Mouse (Mus musculus) forebrain, embryonic 10.5 days (tissue): ENCODE results near the gene Smad6. TPM values are rescaled to one million over a fixed set of nuclear protein-coding genes. Genes with fewer than 3 reads are reported as not detected.

Source experiments
- DNase-seq: peaks from one replicate; pipeline ENCODE4 v3.0.0-alpha.2; 2017; ENCODE audit warnings: low spot score; ENCODE audit errors: extremely low spot score
- H3K27ac ChIP-seq: fragments of 300-500 bp; sonication (generic); 2 replicates; pipeline ENCODE4 v1.5.1; 2016; ENCODE audit warnings: mild to moderate bottlenecking
- H3K27me3 ChIP-seq: fragments of 300-500 bp; sonication (generic); 2 replicates; pipeline ENCODE4 v1.6.1; 2016; ENCODE audit warnings: mild to moderate bottlenecking; ENCODE audit not compliant: poor library complexity, severe bottlenecking
- H3K36me3 ChIP-seq: fragments of 300-500 bp; sonication (generic); replicated peaks from 2 replicates; pipeline ENCODE4 v1.6.1; 2016; ENCODE audit warnings: mild to moderate bottlenecking, moderate library complexity
- H3K4me1 ChIP-seq: fragments of 300-500 bp; sonication (generic); 2 replicates; pipeline ENCODE4 v1.6.1; 2016
- H3K4me3 ChIP-seq: fragments of 300-500 bp; sonication (generic); 2 replicates; pipeline ENCODE4 v1.5.1; 2016; ENCODE audit warnings: mild to moderate bottlenecking, moderate library complexity
- H3K9me3 ChIP-seq: fragments of 300-500 bp; sonication (generic); 2 replicates; pipeline ENCODE4 v1.6.1; 2016; ENCODE audit warnings: mild to moderate bottlenecking, moderate library complexity
- WGBS: fragments of 180-500 bp; shearing (Covaris S2); methylation state at CpG from one replicate; pipeline ENCODE4 v1.1.7; 2016; 5-methylcytosine and 5-hydroxymethylcytosine counted together
- polyA plus RNA-seq: library from polyadenylated mRNA; unstranded; fragments of >200 nt; fragmentation: Nextera tagmentation; extraction: Ambion mirVana; gene quantifications from 2 replicates; pipeline ENCODE4 v1.2.1, GENCODE M21; 2016

The Smad6 gene
- polyA plus RNA-seq, 1 experiment from 2014 or later = 3.7 TPM

DNA sequence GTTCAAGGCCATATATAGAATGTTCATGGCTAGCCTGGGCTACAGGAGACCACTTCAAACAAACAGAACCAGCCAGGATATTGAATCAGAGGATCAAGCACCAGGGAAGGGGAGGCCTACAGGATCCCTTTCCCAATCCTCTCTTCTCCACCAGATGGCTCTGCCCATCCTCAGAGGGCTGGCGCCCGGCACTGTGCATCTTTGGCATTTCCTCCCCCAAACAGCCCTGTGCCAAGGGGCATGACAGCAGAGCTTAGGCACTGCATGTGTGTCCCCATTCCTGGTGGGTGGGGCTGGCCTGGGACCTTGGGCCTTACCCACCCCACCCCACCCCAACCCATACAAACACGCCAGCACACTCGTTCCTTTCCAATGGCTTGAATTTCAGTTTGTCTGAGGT is 24.4 kb downstream of the Smad6 start:
- Histone ChIP-seq H3K36me3 (peaks cover 84% of the 10 kb centered on the region), H3K9me3 (no peaks in the 10 kb centered on the region), H3K4me1 (peaks cover 50% of the 10 kb centered on the region), H3K27ac (peak overlapping the region; percentile 45; the same call in 1 of the 2 replicates), H3K27me3 (no peaks in the 10 kb centered on the region), H3K4me3 (no peak overlapping the region)
- WGBS = 74% methylated on average over 4 of the region's 4 CpGs
- no peak for DNase-seq

DNA sequence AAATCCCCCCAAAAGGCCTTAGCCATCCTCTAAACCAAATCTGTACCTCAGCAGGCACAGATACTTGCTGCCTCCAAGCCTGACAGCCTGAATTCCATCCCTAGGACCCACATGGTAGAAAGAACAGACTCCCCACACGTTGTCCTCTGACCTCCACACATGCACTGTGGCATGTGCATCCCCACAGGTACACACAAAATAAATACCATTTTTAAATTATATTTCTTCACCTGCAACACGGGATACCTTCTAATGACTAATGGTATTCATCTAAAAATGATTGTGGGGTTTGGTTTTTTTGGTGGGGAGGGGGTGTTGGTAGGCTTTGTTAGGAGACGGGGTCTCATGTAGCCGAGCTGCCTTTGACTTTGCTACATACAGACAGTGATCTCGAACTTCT is 28.6 kb downstream of the Smad6 start:
- WGBS = 84% methylated on average over 5 of the region's 5 CpGs
- H3K27ac ChIP-seq = 0 out of 2 replicates have a peak overlapping the region, but pooled peaks have one; percentile 48

DNA sequence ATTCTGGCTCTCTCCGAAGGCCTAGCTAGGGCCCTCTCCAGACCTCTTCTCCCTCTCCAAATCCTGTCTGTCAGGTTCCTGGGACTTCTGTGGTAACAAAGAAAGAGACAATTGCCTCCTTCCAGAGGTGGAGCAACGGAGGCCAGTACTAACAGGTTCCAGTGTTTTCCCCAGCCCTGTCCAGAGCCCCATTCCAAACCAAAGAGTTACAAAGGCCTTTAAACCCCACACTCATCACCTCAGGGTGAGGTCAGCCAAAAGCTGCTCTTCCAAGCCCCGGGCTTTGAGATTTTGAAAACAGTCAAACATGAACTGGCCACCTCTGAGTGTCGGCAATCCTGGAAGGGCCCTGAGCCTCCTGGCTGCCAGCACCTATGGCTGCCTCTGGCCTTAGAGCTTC is 29.1 kb downstream of the Smad6 start:
- H3K27me3 ChIP-seq = no peaks in the 10 kb centered on the region
- WGBS = 71% methylated on average over 4 of the region's 4 CpGs
- peaks cover 20% of the 10 kb centered on the region for H3K4me1 ChIP-seq
- peaks cover 57% of the 10 kb centered on the region for H3K36me3 ChIP-seq
- H3K4me3 ChIP-seq = no peak overlapping the region
- no peak for DNase-seq
- H3K27ac ChIP-seq = peak overlapping the region; percentile 48; the same call in 1 of the 2 replicates
- no peaks in the 10 kb centered on the region for H3K9me3 ChIP-seq

More for the DNA sequence above, 28.6 kb downstream of the Smad6 start:
- Histone ChIP-seq H3K9me3 (no peaks in the 10 kb centered on the region), H3K4me1 (peaks cover 25% of the 10 kb centered on the region), H3K36me3 (peaks cover 56% of the 10 kb centered on the region), H3K4me3 (no peak overlapping the region), H3K27me3 (no peaks in the 10 kb centered on the region)
- no peak for DNase-seq

DNA sequence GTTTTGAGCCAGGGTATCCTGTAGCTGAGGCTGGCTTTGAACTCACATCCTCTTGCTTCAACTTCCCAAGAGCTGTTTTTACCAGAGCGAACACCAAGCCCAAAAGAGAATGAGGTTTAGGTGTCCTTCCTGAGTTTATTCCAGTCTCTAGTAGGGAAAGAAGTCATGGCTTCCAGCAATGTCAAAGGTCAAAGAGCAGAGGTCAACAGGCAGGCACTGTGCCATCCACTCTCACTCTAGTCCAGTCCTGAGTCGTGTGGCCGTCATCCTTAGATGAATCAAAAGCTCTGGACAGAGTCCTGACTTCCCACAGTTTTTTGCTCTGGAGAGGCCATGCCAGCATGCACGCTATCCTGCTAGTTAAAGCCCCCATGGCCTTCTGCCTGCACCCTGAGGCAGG is 30.7 kb downstream of the Smad6 start:
- Histone ChIP-seq H3K4me3 (no peak overlapping the region), H3K27me3 (no peaks in the 10 kb centered on the region), H3K9me3 (no peaks in the 10 kb centered on the region), H3K4me1 (peaks cover 23% of the 10 kb centered on the region), H3K27ac (no peak overlapping the region), H3K36me3 (peaks cover 48% of the 10 kb centered on the region)
- 84% methylated on average over 4 of the region's 4 CpGs for WGBS
- no peak for DNase-seq

DNA sequence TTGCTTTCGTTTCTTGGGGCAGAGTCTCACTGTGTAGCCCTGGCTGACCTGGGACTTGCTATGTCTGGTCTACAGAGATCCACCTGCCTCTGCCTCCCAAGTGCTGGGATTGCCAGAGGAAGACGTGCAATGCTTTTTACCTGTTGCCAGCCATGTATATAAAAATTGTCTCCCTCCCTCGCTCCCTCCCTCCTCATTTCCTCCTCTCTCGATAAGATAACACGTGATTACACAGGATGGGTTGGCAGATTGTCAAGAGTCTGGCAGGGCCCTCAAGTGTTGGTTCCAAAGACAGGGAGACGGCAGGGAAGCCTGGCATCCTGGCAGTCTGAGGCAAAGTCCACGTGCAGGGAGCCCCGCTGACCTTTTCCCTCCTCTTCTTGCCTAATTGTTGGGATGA is 32.2 kb downstream of the Smad6 start:
- Histone ChIP-seq H3K36me3 (peaks cover 33% of the 10 kb centered on the region), H3K4me3 (no peak overlapping the region), H3K4me1 (peaks cover 34% of the 10 kb centered on the region), H3K27me3 (no peaks in the 10 kb centered on the region), H3K27ac (no peak overlapping the region), H3K9me3 (no peaks in the 10 kb centered on the region)
- WGBS = 90% methylated on average over 8 of the region's 8 CpGs
- DNase-seq = no peak

DNA sequence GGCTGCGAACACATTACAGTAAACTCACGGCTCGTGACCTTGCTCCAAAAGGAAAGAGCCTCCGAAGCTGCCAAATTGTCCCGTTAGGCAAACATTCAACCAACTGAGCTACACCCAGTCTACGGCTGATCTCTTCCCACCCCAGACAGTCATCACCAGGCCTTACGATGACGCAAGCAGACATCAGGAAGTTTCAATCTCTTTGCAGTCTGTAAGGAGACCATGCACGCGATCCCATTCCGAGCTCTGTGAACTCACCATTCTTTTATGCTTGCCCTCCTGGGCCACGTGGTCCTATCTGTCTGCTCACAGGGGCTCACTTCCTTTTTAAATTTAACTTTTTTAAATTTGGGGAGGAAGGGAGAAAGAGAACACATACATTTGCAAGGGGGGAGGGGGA is 32.6 kb downstream of the Smad6 start:
- peaks cover 39% of the 10 kb centered on the region for H3K4me1 ChIP-seq
- H3K36me3 ChIP-seq = peaks cover 29% of the 10 kb centered on the region
- WGBS = 92% methylated on average over 12 of the region's 12 CpGs

DNA sequence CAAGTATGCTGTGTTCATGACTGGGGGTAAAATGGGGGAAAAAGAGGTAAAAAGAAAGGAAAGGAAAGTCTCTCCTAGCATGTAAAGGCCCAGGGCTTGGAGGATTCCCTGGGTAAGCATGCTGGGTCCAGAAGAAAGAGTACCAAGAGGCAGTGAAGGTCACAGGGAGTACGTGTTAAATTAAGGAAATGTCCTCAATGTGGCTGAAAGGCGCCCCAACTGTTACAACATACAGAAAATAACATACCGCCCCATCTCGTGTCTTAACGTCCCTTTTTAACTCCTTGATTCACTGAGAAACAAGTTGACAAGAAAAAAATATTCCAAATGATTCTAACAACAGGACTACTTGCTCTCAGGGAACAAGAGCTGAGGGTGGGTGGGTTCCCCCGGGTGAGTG is 36.7 kb downstream of the Smad6 start:
- no peak overlapping the region for H3K4me3 ChIP-seq
- no peak overlapping the region; the same call in 1 of the 2 replicates for H3K27ac ChIP-seq
- H3K9me3 ChIP-seq = no peaks in the 10 kb centered on the region
- peaks cover 23% of the 10 kb centered on the region for H3K36me3 ChIP-seq
- peaks cover 62% of the 10 kb centered on the region for H3K4me1 ChIP-seq
- H3K27me3 ChIP-seq = no peaks in the 10 kb centered on the region
- no peak for DNase-seq
- 84% methylated on average over 6 of the region's 6 CpGs for WGBS

More for the DNA sequence above, 32.6 kb downstream of the Smad6 start:
- no peak for DNase-seq
- no peaks in the 10 kb centered on the region for H3K27me3 ChIP-seq
- no peaks in the 10 kb centered on the region for H3K9me3 ChIP-seq
- H3K4me3 ChIP-seq = no peak overlapping the region
- H3K27ac ChIP-seq = peak overlapping the region; percentile 41; the same call in 1 of the 2 replicates

DNA sequence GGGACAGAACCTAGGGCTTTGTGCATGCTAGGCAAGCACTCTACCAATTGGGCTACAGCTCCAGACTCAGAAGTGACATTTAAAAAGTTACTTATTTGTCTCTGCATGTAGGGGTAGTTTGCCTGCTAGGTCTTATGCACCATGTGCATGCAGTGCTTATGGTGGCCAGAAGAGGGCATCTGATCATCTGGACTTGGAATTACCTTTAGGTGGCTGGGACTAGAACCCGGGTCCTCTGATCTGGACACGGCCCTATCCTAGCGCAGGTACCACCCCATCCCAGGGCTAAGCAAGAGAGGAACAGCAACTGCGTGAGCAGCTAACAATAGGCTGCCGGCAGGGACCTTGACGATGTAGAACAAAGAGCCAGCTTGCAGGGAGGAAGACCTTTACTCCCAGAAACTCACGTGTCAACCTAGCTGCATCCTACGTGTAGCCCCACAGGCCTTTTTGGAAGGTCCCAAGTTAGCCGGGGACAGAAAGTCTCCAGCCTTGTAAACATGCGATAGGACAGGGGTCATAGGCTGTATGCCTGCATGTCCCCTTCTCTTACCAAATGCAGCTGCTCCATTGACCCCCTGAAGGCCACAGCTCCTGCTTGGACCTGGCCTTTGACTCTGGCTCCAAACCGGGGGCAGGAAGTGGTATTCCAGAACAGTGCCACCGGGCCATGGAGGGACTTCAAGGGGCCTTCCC is 38.8 kb downstream of the Smad6 start:
- no peak overlapping the region for H3K4me3 ChIP-seq
- 72% methylated on average over 12 of the region's 12 CpGs for WGBS
- H3K9me3 ChIP-seq = no peaks in the 10 kb centered on the region
- H3K4me1 ChIP-seq = peaks cover 83% of the 10 kb centered on the region
- H3K36me3 ChIP-seq = peaks cover 15% of the 10 kb centered on the region
- DNase-seq = no peak
- H3K27me3 ChIP-seq = no peaks in the 10 kb centered on the region
- peak overlapping the region; percentile 74 for H3K27ac ChIP-seq

DNA sequence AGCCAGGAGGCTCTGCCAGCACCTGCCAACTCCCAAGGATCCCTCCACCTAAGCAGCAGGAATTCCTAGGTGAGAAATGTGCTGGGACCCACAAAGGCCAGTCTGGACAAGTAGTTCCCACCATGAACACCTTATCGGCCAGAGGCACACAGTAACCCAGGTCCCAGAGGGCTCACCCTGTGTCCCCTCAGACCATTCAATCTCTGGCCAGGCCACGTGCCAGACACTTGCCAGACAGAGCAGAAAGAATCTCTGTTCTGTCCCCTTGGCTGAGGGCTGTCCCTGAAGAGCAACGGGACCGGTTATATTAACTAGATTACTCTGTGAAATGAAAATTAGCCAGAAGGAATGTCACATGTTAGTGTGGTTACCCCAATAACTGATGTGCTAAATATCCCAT is 39.9 kb downstream of the Smad6 start:
- Histone ChIP-seq H3K4me1 (peaks cover 91% of the 10 kb centered on the region), H3K36me3 (peaks cover 22% of the 10 kb centered on the region), H3K27me3 (no peaks in the 10 kb centered on the region), H3K27ac (no peak overlapping the region), H3K4me3 (no peak overlapping the region), H3K9me3 (no peaks in the 10 kb centered on the region)
- 88% methylated on average over 4 of the region's 4 CpGs for WGBS
- no peak for DNase-seq

DNA sequence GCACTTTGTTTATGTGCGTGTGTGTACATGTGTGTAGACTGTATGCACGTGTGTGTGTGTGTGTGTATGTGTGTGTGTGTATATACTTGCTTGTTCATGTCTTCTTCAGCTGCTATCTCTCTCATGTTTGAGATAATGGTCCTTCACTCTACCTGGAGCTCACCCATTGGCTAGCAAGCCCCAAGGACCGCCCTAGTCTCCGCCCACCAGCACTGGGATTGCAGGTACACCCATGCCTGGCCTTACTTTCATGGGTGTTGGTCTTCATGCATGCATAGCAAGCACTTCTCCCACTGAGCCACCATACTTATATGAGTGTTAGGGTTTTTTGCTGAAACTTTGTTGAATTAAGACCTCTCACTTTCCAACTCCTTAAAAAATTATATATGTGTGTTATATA is 40.5 kb downstream of the Smad6 start:
- Histone ChIP-seq H3K9me3 (no peaks in the 10 kb centered on the region), H3K36me3 (peaks cover 24% of the 10 kb centered on the region), H3K4me1 (peaks cover 92% of the 10 kb centered on the region), H3K4me3 (no peak overlapping the region), H3K27ac (peak overlapping the region; percentile 79), H3K27me3 (no peaks in the 10 kb centered on the region)
- no peak for DNase-seq
- WGBS = 85% methylated on average over 4 of the region's 4 CpGs

DNA sequence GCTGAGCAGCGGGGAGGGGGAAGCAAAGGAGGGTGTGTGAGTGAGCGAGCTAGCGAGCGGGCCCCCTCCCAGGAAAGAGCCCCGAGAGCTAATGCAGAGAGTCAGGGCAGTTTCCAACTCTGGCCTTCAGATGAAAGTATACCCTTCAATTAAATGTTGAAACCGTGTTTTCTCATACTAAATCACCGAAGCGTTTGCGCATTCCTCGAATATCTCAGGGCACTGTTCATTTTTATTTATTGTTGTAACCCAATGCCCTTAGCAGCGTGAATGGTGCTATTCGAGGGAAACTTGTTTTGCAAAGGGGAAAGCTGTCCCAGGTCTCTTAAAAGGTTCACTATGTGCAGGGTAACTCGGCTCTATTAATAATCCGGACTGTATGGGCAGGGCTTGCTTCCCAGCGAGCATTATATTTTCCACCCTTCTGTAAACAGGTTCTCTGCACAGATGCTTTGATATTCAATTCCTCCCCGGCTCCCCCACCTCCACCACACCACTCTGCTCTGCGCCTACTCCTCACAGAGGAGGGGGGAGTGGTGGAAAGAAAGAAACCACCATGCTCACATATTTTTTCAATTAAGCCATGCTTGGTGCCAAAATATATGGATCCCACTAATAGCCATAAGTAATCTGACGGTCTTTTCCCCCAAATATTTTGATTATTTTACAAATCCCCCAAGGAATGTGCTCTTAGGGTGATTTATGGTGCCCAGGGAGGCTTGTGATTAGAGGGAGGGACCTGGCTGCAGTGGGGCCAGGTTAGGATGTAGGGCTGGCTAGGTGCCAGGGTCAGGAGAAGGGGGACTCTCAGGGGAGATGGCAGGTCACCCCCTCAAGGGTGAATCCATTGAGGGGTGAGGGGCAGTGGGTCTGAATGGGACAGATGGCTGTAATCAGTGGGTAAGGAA is 41.4 kb downstream of the Smad6 start:
- H3K27ac ChIP-seq = peak overlapping the region; percentile 79
- DNase-seq = no peak
- no peaks in the 10 kb centered on the region for H3K9me3 ChIP-seq
- H3K27me3 ChIP-seq = no peaks in the 10 kb centered on the region
- 12% methylated on average over 18 of the region's 18 CpGs for WGBS
- H3K4me3 ChIP-seq = peak overlapping the region; percentile 24
- H3K4me1 ChIP-seq = peaks cover 96% of the 10 kb centered on the region
- H3K36me3 ChIP-seq = peaks cover 24% of the 10 kb centered on the region

DNA sequence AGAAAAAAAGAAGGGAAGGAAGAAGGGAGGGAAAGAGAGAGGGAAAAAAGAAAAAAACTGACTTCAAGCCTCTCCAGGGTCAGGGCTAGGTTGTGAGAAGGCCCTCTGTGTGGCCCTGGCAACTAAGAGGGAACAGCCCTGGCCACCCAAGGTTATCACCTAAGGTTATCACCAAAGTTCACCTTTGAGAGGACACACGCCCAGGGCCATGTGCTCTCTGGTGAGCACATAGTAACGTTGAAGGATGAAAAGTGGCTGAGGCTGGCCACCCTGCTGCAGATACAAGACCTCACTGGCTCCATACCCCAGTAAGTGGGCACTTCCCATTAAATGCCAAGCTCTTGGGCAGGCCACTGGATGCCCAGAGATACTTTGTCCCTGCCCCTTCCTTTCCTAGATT is 42.6 kb downstream of the Smad6 start:
- Histone ChIP-seq H3K4me1 (peaks cover 98% of the 10 kb centered on the region), H3K4me3 (no peak overlapping the region), H3K9me3 (no peaks in the 10 kb centered on the region), H3K36me3 (peaks cover 24% of the 10 kb centered on the region), H3K27ac (peak overlapping the region; percentile 79), H3K27me3 (no peaks in the 10 kb centered on the region)
- 83% methylated on average over 2 of the region's 2 CpGs for WGBS
- no peak for DNase-seq

DNA sequence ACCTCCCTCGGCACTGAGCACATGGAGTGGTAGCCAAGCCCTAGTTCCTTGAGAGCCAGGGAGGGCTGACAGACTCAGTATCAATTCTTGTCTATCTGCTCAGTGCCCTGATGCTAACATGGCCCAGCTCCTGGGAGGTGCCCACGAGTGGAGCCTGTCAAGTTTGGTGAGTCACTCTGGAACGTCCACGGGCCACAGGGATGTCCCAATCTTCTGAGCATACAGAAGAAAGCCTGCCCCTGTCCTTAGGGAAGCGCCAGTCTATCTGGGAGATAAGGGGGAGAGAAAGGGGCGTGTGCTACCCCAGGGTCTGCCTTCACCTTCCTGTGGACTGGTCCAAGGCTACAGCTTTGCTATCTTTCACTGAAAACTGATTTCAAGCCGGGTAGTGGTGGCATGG is 43.2 kb downstream of the Smad6 start:
- H3K4me1 ChIP-seq = peaks cover 98% of the 10 kb centered on the region
- DNase-seq = no peak
- 75% methylated on average over 7 of the region's 7 CpGs for WGBS
- no peaks in the 10 kb centered on the region for H3K27me3 ChIP-seq
- peaks cover 23% of the 10 kb centered on the region for H3K36me3 ChIP-seq
- H3K9me3 ChIP-seq = no peaks in the 10 kb centered on the region
- H3K27ac ChIP-seq = peak overlapping the region; percentile 49; the same call in 1 of the 2 replicates
- no peak overlapping the region for H3K4me3 ChIP-seq
